Comparison of ENCODE assay signal across 18 mouse cellular contexts in genomic region chr2:128954186-128954585, GRCm38 (mm10).
"Had no signal": no experiment of that assay in that cellular context is flagged by ENCODE, and none has a peak within 500 bp of the region (broad histone marks: within the 10 kb centered on the region; RNA-seq: fewer than 3 reads in every experiment).

No protein-coding gene starts in this region.

- DNase-seq: lung, adult 18-20 months; lung, embryonic 14.5 days; lung, postnatal 10 days; lung, postnatal 4 days; midbrain, embryonic 14.5 days; retina, postnatal 1 day; right cerebral cortex, adult 18-20 months; right cerebral cortex, postnatal 25 days; right cerebral cortex, postnatal 4 days; spleen, adult 18-20 months; thymus, adult 18-20 months; thymus, postnatal 14 days; thymus, postnatal 36 days had no signal

- H3K27ac ChIP-seq: midbrain, embryonic 10.5 days; neural tube, embryonic 13.5 days; neural tube, embryonic 15.5 days had no signal

- H3K4me1 ChIP-seq: midbrain, embryonic 10.5 days; neural tube, embryonic 13.5 days; neural tube, embryonic 15.5 days had no signal

- H3K4me2 ChIP-seq: lung, embryonic 14.5 days; neural tube, embryonic 13.5 days; neural tube, embryonic 15.5 days had no signal

- H3K9me3 ChIP-seq: midbrain, embryonic 10.5 days; neural tube, embryonic 13.5 days; neural tube, embryonic 15.5 days had no signal

- H3K36me3 ChIP-seq: midbrain, embryonic 10.5 days; neural tube, embryonic 13.5 days; neural tube, embryonic 15.5 days had no signal

- ATAC-seq: midbrain, embryonic 16.5 days had no signal

- H3K9ac ChIP-seq: lung, embryonic 14.5 days; neural tube, embryonic 13.5 days; neural tube, embryonic 15.5 days had no signal

- H3K4me3 ChIP-seq: midbrain, embryonic 10.5 days; myocyte; neural tube, embryonic 13.5 days; neural tube, embryonic 15.5 days had no signal

- H3K27me3 ChIP-seq: neural tube, embryonic 13.5 days; neural tube, embryonic 15.5 days had no signal
